Mouse (Mus musculus) kidney, adult 18-20 months (tissue): ENCODE data around the gene Zfp488.

Experiments used
- DNase-seq: peaks from one replicate; pipeline ENCODE4 v3.0.0; 2021

Gene Zfp488

GRCm38 (mm10) chr14:33978604-33979059, at the start of gene Zfp488:
Zfp488 (minus strand) TSS chr14:33978764.
- no peak for DNase-seq

- DNase-seq = no peak
Observed at GRCm38 (mm10) chr14:34026710-34027109, 48.1 kb upstream of the Zfp488 start.

- no peak for DNase-seq
Observed at GRCm38 (mm10) chr14:34016938-34017337, 38.4 kb upstream of the Zfp488 start.

GRCm38 (mm10) chr14:34016381-34016780, 37.8 kb upstream of the Zfp488 start, which contains the start of gene Gm5460:
Gm5460 (plus strand) TSS chr14:34016758.
- no peak for DNase-seq

GRCm38 (mm10) chr14:34015063-34015462, 36.5 kb upstream of the Zfp488 start, which contains the start of gene Gm30083:
Gm30083 (minus strand) TSS chr14:34015182.
- no peak for DNase-seq

GRCm38 (mm10) chr14:34002358-34002757, 23.8 kb upstream of the Zfp488 start:
- DNase-seq = no peak

- no peak for DNase-seq
Observed at GRCm38 (mm10) chr14:34001445-34001844, 22.9 kb upstream of the Zfp488 start.

GRCm38 (mm10) chr14:34000076-34000475, 21.5 kb upstream of the Zfp488 start:
- no peak for DNase-seq

GRCm38 (mm10) chr14:33997427-33997826, 18.9 kb upstream of the Zfp488 start:
- DNase-seq = no peak

GRCm38 (mm10) chr14:33993521-33994289, 15.1 kb upstream of the Zfp488 start:
- DNase-seq = no peak

- DNase-seq = no peak
Observed at GRCm38 (mm10) chr14:33993051-33993450, 14.5 kb upstream of the Zfp488 start.

- no peak for DNase-seq
Observed at GRCm38 (mm10) chr14:33991971-33992370, 13.4 kb upstream of the Zfp488 start.

- no peak for DNase-seq
Observed at GRCm38 (mm10) chr14:33989201-33989600, 10.6 kb upstream of the Zfp488 start.

GRCm38 (mm10) chr14:33977748-33978147, 816 bp downstream of the Zfp488 start:
- no peak for DNase-seq

- no peak for DNase-seq
Observed at GRCm38 (mm10) chr14:33974752-33975151, 3.8 kb downstream of the Zfp488 start.

GRCm38 (mm10) chr14:33972679-33973078, 5.9 kb downstream of the Zfp488 start:
- DNase-seq = no peak

- no peak for DNase-seq
Observed at GRCm38 (mm10) chr14:33965675-33966074, 12.9 kb downstream of the Zfp488 start.

GRCm38 (mm10) chr14:33959341-33959740, 19.2 kb downstream of the Zfp488 start:
- DNase-seq = peak; percentile 32

GRCm38 (mm10) chr14:33958841-33959240, 19.7 kb downstream of the Zfp488 start:
- DNase-seq = no peak

GRCm38 (mm10) chr14:33958186-33958585, 20.4 kb downstream of the Zfp488 start:
- DNase-seq = no peak

- DNase-seq = no peak
Observed at GRCm38 (mm10) chr14:33956055-33956454, 22.5 kb downstream of the Zfp488 start.

- DNase-seq = no peak
Observed at GRCm38 (mm10) chr14:33953761-33954160, 24.8 kb downstream of the Zfp488 start, which contains the start of gene Rbp3. Rbp3 (plus strand) TSS chr14:33954003.

- no peak for DNase-seq
Observed at GRCm38 (mm10) chr14:33952233-33952981, 26.2 kb downstream of the Zfp488 start.

GRCm38 (mm10) chr14:33946125-33946524, 32.4 kb downstream of the Zfp488 start:
- DNase-seq = no peak
